Mouse (Mus musculus): ENCODE results near the gene Slc43a3. TPM values are rescaled to one million over a fixed set of nuclear protein-coding genes. Genes with fewer than 3 reads are reported as not detected.

Gene Slc43a3
- total and polyA plus RNA-seq, 3 experiments: 90.6 to 91.5 TPM; not detected in 1

GRCm38 (mm10) chr2:84930186-84930585 lies 6.2 kb upstream of the Slc43a3 start:
- Histone ChIP-seq H3K4me1 (ENCODE audit: control insufficient read depth in 1 of 2, insufficient read depth in 2 of 2, low read length in 2 of 2) (no peaks in the 10 kb centered on the region), H3K79me2 (ENCODE audit: control insufficient read depth, insufficient read depth, low read length, poor library complexity) (no peaks in the 10 kb centered on the region), H3K27me3 (ENCODE audit: control insufficient read depth in 1 of 2, insufficient read depth in 2 of 2, low read length in 2 of 2) (peaks cover 0 to 2% of the 10 kb centered on the region in 2 experiments; a peak in 1 of 4 replicates), H3K9me3 (replicated peaks; ENCODE audit: insufficient read depth, low read length) (no peaks in the 10 kb centered on the region), H3K9ac (ENCODE audit: control insufficient read depth, low read depth, low read length, poor library complexity, severe bottlenecking) (no peak overlapping the region), H3K36me3 (ENCODE audit: control insufficient read depth in 1 of 2, insufficient read depth in 2 of 2, low read length in 2 of 2) (no peaks in the 10 kb centered on the region), H3K4me3 (ENCODE audit: control insufficient read depth in 1 of 2, insufficient read depth in 1 of 2, low read depth in 2 of 2, low read length in 2 of 2) (no peak overlapping the region), H3K27ac (ENCODE audit: control insufficient read depth, low read depth, low read length) (no peak overlapping the region)
- no peak for TF ChIP-seq ZKSCAN1 (IDR thresholded peaks at IDR 0.05; ENCODE audit: low read depth, low read length)
- no peak for DNase-seq (ENCODE audit: low read depth, low spot score)

DNA sequence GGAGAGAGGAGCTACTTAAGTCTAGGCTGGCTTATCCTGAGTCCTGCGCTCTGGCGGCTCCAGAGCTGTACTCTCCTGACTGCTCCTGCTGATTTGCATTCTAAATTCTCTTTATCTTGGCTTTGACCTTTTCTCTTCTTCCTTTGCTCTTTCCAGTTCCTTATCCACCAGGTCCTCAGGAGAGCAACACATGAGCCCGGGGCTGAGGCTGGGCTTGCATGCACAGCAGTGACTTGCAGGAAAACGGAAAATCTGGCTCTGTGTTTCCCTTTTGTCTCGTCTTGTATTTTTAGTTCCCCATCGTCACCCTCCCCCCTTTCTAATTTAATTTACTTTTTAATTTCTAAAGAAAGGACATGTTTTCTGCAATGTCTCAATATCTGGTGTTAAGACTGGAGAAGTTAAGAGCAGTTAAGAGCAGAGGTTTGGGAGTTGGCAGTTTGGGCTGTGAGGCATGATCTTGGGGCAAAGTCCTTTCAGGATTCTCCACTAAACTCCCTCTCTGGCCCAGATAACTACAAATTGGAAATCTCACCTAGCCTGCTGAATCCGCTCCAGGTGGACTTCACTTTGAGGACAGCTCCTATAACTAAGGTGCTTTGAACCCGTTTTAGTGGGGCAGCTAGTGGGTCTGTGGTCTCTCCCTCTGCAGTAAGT lies 2.3 kb upstream of the Slc43a3 start:
- H3K79me2 ChIP-seq (ENCODE audit: control insufficient read depth, insufficient read depth, low read length, poor library complexity): peaks cover 17% of the 10 kb centered on the region
- no peaks in the 10 kb centered on the region for H3K9me3 ChIP-seq (replicated peaks; ENCODE audit: insufficient read depth, low read length)
- no peak for DNase-seq (ENCODE audit: low read depth, low spot score)
- peaks cover 0 to 2% of the 10 kb centered on the region in 2 experiments; a peak in 1 of 4 replicates for H3K36me3 ChIP-seq (ENCODE audit: control insufficient read depth in 1 of 2, insufficient read depth in 2 of 2, low read length in 2 of 2)
- H3K27ac ChIP-seq (ENCODE audit: control insufficient read depth, low read depth, low read length): no peak overlapping the region
- no peak overlapping the region for H3K4me3 ChIP-seq (ENCODE audit: control insufficient read depth in 1 of 2, insufficient read depth in 1 of 2, low read depth in 2 of 2, low read length in 2 of 2)
- no peaks in the 10 kb centered on the region for H3K4me1 ChIP-seq (ENCODE audit: control insufficient read depth in 1 of 2, insufficient read depth in 2 of 2, low read length in 2 of 2)
- H3K9ac ChIP-seq (ENCODE audit: control insufficient read depth, low read depth, low read length, poor library complexity, severe bottlenecking): no peak overlapping the region
- H3K27me3 ChIP-seq (ENCODE audit: control insufficient read depth in 1 of 2, insufficient read depth in 2 of 2, low read length in 2 of 2): no peaks in the 10 kb centered on the region
- no peak for TF ChIP-seq KAT2A (conservative IDR thresholded peaks at IDR 0.05; ENCODE audit: low read depth, low read length)

DNA sequence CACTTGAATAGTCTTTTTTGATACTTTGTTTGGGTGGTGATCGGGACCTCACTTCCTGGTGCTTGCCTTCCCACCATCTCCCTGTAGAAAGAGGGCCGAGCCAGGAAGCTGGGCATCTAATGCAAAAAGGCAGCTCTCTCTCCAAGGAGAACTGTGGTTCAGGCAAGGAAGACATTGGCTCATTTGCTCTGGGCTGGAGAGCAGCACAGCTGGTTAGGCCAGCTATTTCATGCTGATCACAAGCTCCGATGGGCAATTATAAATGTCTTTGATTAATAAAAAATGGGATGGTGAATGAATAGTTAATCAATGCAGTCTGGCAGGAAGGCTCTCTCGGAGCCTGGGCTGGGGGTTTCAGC lies 1.8 kb upstream of the Slc43a3 start:
- peaks cover 18% of the 10 kb centered on the region for H3K79me2 ChIP-seq (ENCODE audit: control insufficient read depth, insufficient read depth, low read length, poor library complexity)
- no peak for DNase-seq (ENCODE audit: low read depth, low spot score)
- H3K4me3 ChIP-seq (ENCODE audit: control insufficient read depth in 1 of 2, insufficient read depth in 1 of 2, low read depth in 2 of 2, low read length in 2 of 2): no peak overlapping the region
- peaks cover 0 to 4% of the 10 kb centered on the region in 2 experiments; a peak in 2 of 4 replicates for H3K36me3 ChIP-seq (ENCODE audit: control insufficient read depth in 1 of 2, insufficient read depth in 2 of 2, low read length in 2 of 2)
- no peaks in the 10 kb centered on the region for H3K27me3 ChIP-seq (ENCODE audit: control insufficient read depth in 1 of 2, insufficient read depth in 2 of 2, low read length in 2 of 2)
- no peak overlapping the region for H3K27ac ChIP-seq (ENCODE audit: control insufficient read depth, low read depth, low read length)
- H3K9ac ChIP-seq (ENCODE audit: control insufficient read depth, low read depth, low read length, poor library complexity, severe bottlenecking): no peak overlapping the region
- H3K4me1 ChIP-seq (ENCODE audit: control insufficient read depth in 1 of 2, insufficient read depth in 2 of 2, low read length in 2 of 2): peaks cover 2 to 3% of the 10 kb centered on the region in 2 experiments
- TF ChIP-seq POLR2AphosphoS5 (IDR thresholded peaks at IDR 0.05; ENCODE audit: borderline replicate concordance, low read depth, low read length) (no peak), MEF2A (IDR thresholded peaks at IDR 0.05; ENCODE audit: extremely low read depth, insufficient replicate concordance, low read depth, low read length, poor library complexity, severe bottlenecking) (no peak), USF2 (IDR thresholded peaks at IDR 0.05; ENCODE audit: borderline replicate concordance in 1 of 2, insufficient read depth in 1 of 2, low read depth in 1 of 2, low read length in 2 of 2) (no peak), HCFC1 (IDR thresholded peaks at IDR 0.05; ENCODE audit: low read depth, low read length) (no peak), JUND (IDR thresholded peaks at IDR 0.05; ENCODE audit: low read depth, low read length) (no peak), NRF1 (IDR thresholded peaks at IDR 0.05; ENCODE audit: insufficient read depth, low read depth, low read length, poor library complexity, severe bottlenecking) (no peak), GATA1 (IDR thresholded peaks at IDR 0.05; ENCODE audit: low read depth, low read length) (no peak), ELF1 (IDR thresholded peaks at IDR 0.05; ENCODE audit: low read depth, low read length) (no peak), USF1 (IDR thresholded peaks at IDR 0.05; ENCODE audit: low read depth, low read length) (no peak), MAFK (IDR thresholded peaks at IDR 0.05; ENCODE audit: borderline replicate concordance, low read depth, low read length) (no peak), RAD21 (IDR thresholded peaks at IDR 0.05; ENCODE audit: low read depth, low read length) (no peak), MAZ (IDR thresholded peaks at IDR 0.05; ENCODE audit: low read depth, low read length) (no peak), ZKSCAN1 (IDR thresholded peaks at IDR 0.05; ENCODE audit: low read depth, low read length) (no peak), MYB (IDR thresholded peaks at IDR 0.05; ENCODE audit: low read depth, low read length) (no peak), NELFE (IDR thresholded peaks at IDR 0.05; ENCODE audit: low read depth, low read length) (no peak), CTCF (IDR thresholded peaks at IDR 0.05 in 2 of 3, conservative IDR thresholded peaks at IDR 0.05 in 1 of 3; ENCODE audit: control insufficient read depth in 1 of 3, insufficient read depth in 1 of 3, low read depth in 2 of 3, low read length in 3 of 3, poor library complexity in 1 of 3, severe bottlenecking in 1 of 3) (no peak), MXI1 (IDR thresholded peaks at IDR 0.05; ENCODE audit: low read depth, low read length) (no peak), EP300 (IDR thresholded peaks at IDR 0.05; ENCODE audit: low read depth in 1 of 2, low read length in 2 of 2) (no peak), MAX (IDR thresholded peaks at IDR 0.05; ENCODE audit: low read length) (no peak), BHLHE40 (IDR thresholded peaks at IDR 0.05; ENCODE audit: borderline replicate concordance, low read depth, low read length) (no peak)
- H3K9me3 ChIP-seq (replicated peaks; ENCODE audit: insufficient read depth, low read length): no peaks in the 10 kb centered on the region
